ENCODE assay signal across 27 mouse cellular contexts in genomic region chr13:59057886-59058285, GRCm38 (mm10).
A peak's percentile ranks its signal among the peaks of the same experiment; 100 is the strongest.
DNase-seq lines count a peak whose midpoint lies in the region; ATAC-seq and TF ChIP-seq lines count a peak whose summit lies in the region.
"Had no signal": no experiment of that assay in that cellular context is flagged by ENCODE, and none has a peak within 500 bp of the region (broad histone marks: within the 10 kb centered on the region; RNA-seq: fewer than 3 reads in every experiment).

No protein-coding gene starts in this region.

- 15% methylated on average over 1 of the region's 1 CpGs for WGBS in cerebellum, adult 2 months
- WGBS in heart, embryonic 12.5 days = 58% methylated on average over 1 of the region's 1 CpGs

- no peak for ATAC-seq in frontal cortex, adult (ENCODE audit: low TSS enrichment)
- no peak for ATAC-seq in heart, embryonic 12.5 days (ENCODE audit: insufficient number of reproducible peaks, low FRiP score)
- ATAC-seq: forebrain, embryonic 15.5 days; inflammation-experienced regulatory T-cells, adult 6 months; midbrain, embryonic 16.5 days had no signal

- H3K4me2 ChIP-seq in heart, embryonic 12.5 days = no peak overlapping the region
- H3K4me2 ChIP-seq: embryonic facial prominence, embryonic 15.5 days; forebrain, embryonic 15.5 days; hindbrain, embryonic 13.5 days; limb, embryonic 15.5 days; lung, embryonic 14.5 days; neural tube, embryonic 15.5 days; stomach, embryonic 15.5 days had no signal

- H3K9ac ChIP-seq in heart, embryonic 12.5 days = no peak overlapping the region
- H3K9ac ChIP-seq: embryonic facial prominence, embryonic 15.5 days; forebrain, embryonic 15.5 days; hindbrain, embryonic 13.5 days; limb, embryonic 15.5 days; liver, embryonic 14.5 days; lung, embryonic 14.5 days; neural tube, embryonic 15.5 days; stomach, embryonic 15.5 days had no signal

- H3K36me3 ChIP-seq in heart, embryonic 12.5 days = no peaks in the 10 kb centered on the region
- H3K36me3 ChIP-seq: embryonic facial prominence, embryonic 15.5 days; forebrain, embryonic 15.5 days; limb, embryonic 15.5 days; stomach, embryonic 15.5 days had no signal

- DNase-seq in left cerebral cortex, adult 2 months (ENCODE audit: extremely low spot score in 1 of 2, low spot score in 2 of 2) = no peak
- DNase-seq in left cerebral cortex, adult 9 months (ENCODE audit: low spot score in 2 of 2) = no peak
- peak; percentile 70 for DNase-seq in brain, adult 2 months (ENCODE audit: low read depth, low spot score)
- DNase-seq in cerebellum, adult 2 months = peak; percentile 62 to 82
- peak; percentile 65 to 78 for DNase-seq in cerebellum, postnatal 25 days
- DNase-seq in right cerebral cortex, adult 18-20 months = no peak
- DNase-seq: adrenal gland, postnatal 25 days; gastrocnemius, postnatal 14 days; heart, adult 18-20 months; kidney, adult 18-20 months; kidney, postnatal 10 days; layer of hippocampus, postnatal 36 days; lung, embryonic 14.5 days; lung, postnatal 4 days; thymus, adult 18-20 months; thymus, postnatal 36 days had no signal

- TF ChIP-seq POLR2A in cerebellum, adult 2 months (IDR thresholded peaks at IDR 0.05; ENCODE audit: borderline replicate concordance, insufficient read depth, low read length) = no peak

- peaks cover 11% of the 10 kb centered on the region for H3K4me1 ChIP-seq in cerebellum, adult 2 months (ENCODE audit: control insufficient read depth, insufficient read depth, low read length)
- H3K4me1 ChIP-seq in heart, embryonic 12.5 days (replicated peaks) = no peaks in the 10 kb centered on the region
- H3K4me1 ChIP-seq: embryonic facial prominence, embryonic 15.5 days; forebrain, embryonic 15.5 days; limb, embryonic 15.5 days; neural tube, embryonic 15.5 days; stomach, embryonic 15.5 days had no signal

- intact Hi-C loops in left cerebral cortex, adult 2 months (cut with DNase I) = no loop called here

- peak overlapping the region; percentile 63 for H3K27ac ChIP-seq in left cerebral cortex, adult 2 months
- no peak overlapping the region; the same call in 1 of the 2 replicates for H3K27ac ChIP-seq in cerebellum, adult 2 months (ENCODE audit: insufficient read depth, low read length)
- no peak overlapping the region for H3K27ac ChIP-seq in heart, embryonic 12.5 days (ENCODE audit: poor library complexity, severe bottlenecking)
- H3K27ac ChIP-seq: embryonic facial prominence, embryonic 15.5 days; forebrain, embryonic 15.5 days; hindbrain, embryonic 13.5 days; limb, embryonic 15.5 days; liver, embryonic 14.5 days; neural tube, embryonic 15.5 days; stomach, embryonic 15.5 days had no signal

- TF ChIP-seq CTCF in left cerebral cortex, adult 2 months (IDR thresholded peaks at IDR 0.05) = no peak
- TF ChIP-seq CTCF in cerebellum, adult 2 months (IDR thresholded peaks at IDR 0.05; ENCODE audit: borderline replicate concordance, insufficient read depth, low read depth, low read length) = no peak

- H3K9me3 ChIP-seq in heart, embryonic 12.5 days (replicated peaks) = no peaks in the 10 kb centered on the region
- H3K9me3 ChIP-seq: embryonic facial prominence, embryonic 15.5 days; forebrain, embryonic 15.5 days; hindbrain, embryonic 13.5 days; limb, embryonic 15.5 days; neural tube, embryonic 15.5 days; stomach, embryonic 15.5 days had no signal

- no peak overlapping the region for H3K4me3 ChIP-seq in left cerebral cortex, adult 2 months
- no peak overlapping the region for H3K4me3 ChIP-seq in cerebellum, adult 2 months (replicated peaks; ENCODE audit: insufficient read depth, low read depth, low read length)
- H3K4me3 ChIP-seq in heart, embryonic 12.5 days = no peak overlapping the region
- H3K4me3 ChIP-seq: embryonic facial prominence, embryonic 15.5 days; forebrain, embryonic 15.5 days; hindbrain, embryonic 13.5 days; limb, embryonic 15.5 days; neural tube, embryonic 15.5 days; stomach, embryonic 15.5 days had no signal

- no peaks in the 10 kb centered on the region for H3K27me3 ChIP-seq in cerebellum, adult 2 months (ENCODE audit: control insufficient read depth, insufficient read depth, low read length)
- H3K27me3 ChIP-seq in heart, embryonic 12.5 days (replicated peaks) = peaks cover 16% of the 10 kb centered on the region
- H3K27me3 ChIP-seq: embryonic facial prominence, embryonic 15.5 days; forebrain, embryonic 15.5 days; hindbrain, embryonic 13.5 days; limb, embryonic 15.5 days; neural tube, embryonic 15.5 days; stomach, embryonic 15.5 days had no signal

Comparison
In these comparisons a context has a peak if more than half of its experiments do, and no peak if none do; other contexts are left out.
1. DNase-seq: peak in brain, adult 2 months (single experiment), cerebellum, adult 2 months (2 of 2) and cerebellum, postnatal 25 days (2 of 2); none in left cerebral cortex, adult 2 months (0 of 2), left cerebral cortex, adult 9 months (0 of 2) and right cerebral cortex, adult 18-20 months (single experiment).